Mouse (Mus musculus) stomach, embryonic 14.5 days (tissue): Measurements from ENCODE around the gene T2. TPM values are rescaled to one million over a fixed set of nuclear protein-coding genes. Genes with fewer than 3 reads are reported as not detected.
"Not testable (repeated sequence)": the region's sequence is repeated elsewhere in the genome, so short reads cannot be mapped to it uniquely, and the experiment has no call there.

ENCODE experiments used
- ATAC-seq: fragments of 200-750 bp; cut with Nextera tagmentation; 2 replicates; pipeline ENCODE4 v1.8.0; 2017; ENCODE audit warnings: low read depth, moderate TSS enrichment; ENCODE audit not compliant: insufficient number of reproducible peaks, insufficient read depth, low FRiP score
- H3K27ac ChIP-seq: fragments of 300-500 bp; sonication (generic); 2 replicates; pipeline ENCODE4 v1.5.1; 2014; ENCODE audit warnings: mild to moderate bottlenecking, low read length, moderate library complexity, mixed read lengths
- H3K27me3 ChIP-seq: fragments of 300-500 bp; sonication (generic); 2 replicates; pipeline ENCODE4 v1.6.1; 2014; ENCODE audit warnings: low read length, control low read depth, mixed read lengths; ENCODE audit not compliant: control insufficient read depth, insufficient read depth
- H3K36me3 ChIP-seq: fragments of 300-500 bp; sonication (generic); 2 replicates; pipeline ENCODE4 v1.6.1; 2014; ENCODE audit warnings: mild to moderate bottlenecking, control low read depth, low read length, moderate library complexity, mixed read lengths; ENCODE audit not compliant: control insufficient read depth, insufficient read depth
- H3K4me1 ChIP-seq: fragments of 300-500 bp; sonication (generic); 2 replicates; pipeline ENCODE4 v1.6.1; 2014; ENCODE audit warnings: low read length, control low read depth, mixed read lengths; ENCODE audit not compliant: control insufficient read depth, insufficient read depth
- H3K4me2 ChIP-seq: fragments of 300-500 bp; sonication (generic); replicated peaks from 2 replicates; pipeline ENCODE4 v1.6.1; 2014; ENCODE audit warnings: low read depth, low read length, control low read depth
- H3K4me3 ChIP-seq: fragments of 300-500 bp; sonication (generic); 2 replicates; pipeline ENCODE4 v1.5.1; 2014; ENCODE audit warnings: low read depth, low read length, control low read depth
- H3K9ac ChIP-seq: fragments of 300-500 bp; sonication (generic); replicated peaks from 2 replicates; pipeline ENCODE4 v1.6.1; 2014; ENCODE audit warnings: low read depth, mild to moderate bottlenecking, control low read depth, low read length, moderate library complexity, mixed read lengths
- H3K9me3 ChIP-seq: fragments of 300-500 bp; sonication (generic); 2 replicates; pipeline ENCODE4 v1.6.1; 2016; ENCODE audit warnings: low read depth, low read length, control low read depth; ENCODE audit not compliant: control insufficient read depth
- WGBS: fragments of 180-500 bp; shearing (Covaris S2); extraction: QIAGEN DNeasy Blood & Tissue Kit; methylation state at CpG from one replicate; pipeline ENCODE4 v1.1.7; 2014; 5-methylcytosine and 5-hydroxymethylcytosine counted together
- polyA plus RNA-seq: library from polyadenylated mRNA; unstranded; fragments of >200 nt; fragmentation: Nextera tagmentation; extraction: Ambion mirVana; gene quantifications from 2 replicates; pipeline ENCODE4 v1.2.1, GENCODE M21; 2014

T2 gene
- polyA plus RNA-seq, 1 experiment from 2014 or later: 0.88 TPM

DNA sequence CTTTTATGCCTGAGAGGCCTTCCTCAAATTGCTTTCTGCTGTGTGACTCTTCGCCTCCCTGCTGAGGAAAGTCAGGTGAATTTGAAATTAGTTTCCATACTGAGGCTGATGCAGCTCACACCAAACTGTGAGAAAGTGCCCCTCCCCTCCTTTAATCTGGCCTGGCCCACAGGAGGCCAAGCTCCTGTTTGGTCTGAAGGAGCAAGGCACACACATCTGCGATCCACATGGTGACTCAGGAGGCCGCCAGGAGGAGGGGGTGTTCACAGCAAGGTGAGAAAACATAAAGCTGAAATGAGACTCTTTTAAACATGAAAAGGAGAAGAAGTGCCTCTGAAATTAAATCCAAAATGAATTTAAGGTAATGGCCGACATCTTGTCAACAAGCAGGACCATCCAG lies 40.6 kb downstream of the T2 start:
- WGBS: 55% methylated on average over 4 of the region's 4 CpGs
- ATAC-seq: no peak
- H3K27me3 ChIP-seq: no peaks in the 10 kb centered on the region

DNA sequence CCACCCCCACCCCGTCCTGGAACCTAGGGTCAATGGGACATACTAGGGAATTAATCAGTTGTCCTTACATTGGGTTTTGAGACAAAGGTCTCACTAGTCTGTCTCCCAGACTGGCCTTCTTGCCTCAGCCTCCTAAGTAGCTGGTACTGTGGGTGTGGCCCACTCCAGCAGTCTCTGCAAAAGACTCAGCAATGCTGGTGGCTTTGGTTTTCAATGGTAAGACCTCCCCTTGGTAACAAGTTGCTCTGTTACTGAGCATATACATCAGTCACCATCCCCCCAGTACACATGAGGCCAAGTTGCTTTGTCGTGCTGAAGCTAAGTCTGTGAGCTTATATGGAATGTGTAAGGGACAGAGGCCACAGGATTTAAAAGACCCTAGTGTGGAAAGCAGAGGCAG lies 42.2 kb downstream of the T2 start:
- H3K36me3 ChIP-seq: no peaks in the 10 kb centered on the region
- H3K4me1 ChIP-seq: no peaks in the 10 kb centered on the region
- no peak overlapping the region for H3K27ac ChIP-seq
- H3K9me3 ChIP-seq: no peaks in the 10 kb centered on the region
- no peak for ATAC-seq
- no peak overlapping the region for H3K9ac ChIP-seq
- H3K4me2 ChIP-seq: no peak overlapping the region
- WGBS: 54% methylated on average over 2 of the region's 2 CpGs
- H3K27me3 ChIP-seq: no peaks in the 10 kb centered on the region
- no peak overlapping the region for H3K4me3 ChIP-seq

More for the DNA sequence above, 40.6 kb downstream of the T2 start:
- Histone ChIP-seq H3K9ac (no peak overlapping the region), H3K9me3 (no peaks in the 10 kb centered on the region), H3K4me2 (no peak overlapping the region), H3K4me3 (no peak overlapping the region), H3K27ac (no peak overlapping the region), H3K36me3 (no peaks in the 10 kb centered on the region), H3K4me1 (no peaks in the 10 kb centered on the region)

DNA sequence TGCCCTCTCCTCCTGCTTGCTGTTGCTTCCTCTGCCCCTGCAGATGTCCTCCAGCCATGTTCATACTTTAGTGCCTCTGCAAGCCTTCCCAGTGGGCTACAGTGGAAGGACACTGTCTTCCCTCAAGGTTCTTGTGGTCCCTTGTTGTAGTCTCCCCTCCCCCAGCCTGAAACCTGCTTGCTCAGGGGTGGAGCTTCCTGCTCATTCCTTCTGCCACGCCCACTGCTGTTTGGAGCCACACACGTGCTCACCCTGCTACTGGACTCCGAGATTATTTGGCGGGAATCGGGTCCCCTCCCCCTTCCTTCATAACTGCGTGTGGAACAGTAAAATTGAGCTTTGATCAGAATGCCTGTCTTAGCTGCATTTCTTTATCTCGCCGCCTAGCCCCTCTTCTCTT lies 48.1 kb downstream of the T2 start:
- ATAC-seq, H3K9me3 ChIP-seq, H3K4me1 ChIP-seq, H3K4me2 ChIP-seq, H3K27ac ChIP-seq, H3K9ac ChIP-seq, H3K4me3 ChIP-seq, H3K27me3 ChIP-seq, H3K36me3 ChIP-seq: not testable (repeated sequence)
- WGBS: 58% methylated on average over 8 of the region's 8 CpGs

DNA sequence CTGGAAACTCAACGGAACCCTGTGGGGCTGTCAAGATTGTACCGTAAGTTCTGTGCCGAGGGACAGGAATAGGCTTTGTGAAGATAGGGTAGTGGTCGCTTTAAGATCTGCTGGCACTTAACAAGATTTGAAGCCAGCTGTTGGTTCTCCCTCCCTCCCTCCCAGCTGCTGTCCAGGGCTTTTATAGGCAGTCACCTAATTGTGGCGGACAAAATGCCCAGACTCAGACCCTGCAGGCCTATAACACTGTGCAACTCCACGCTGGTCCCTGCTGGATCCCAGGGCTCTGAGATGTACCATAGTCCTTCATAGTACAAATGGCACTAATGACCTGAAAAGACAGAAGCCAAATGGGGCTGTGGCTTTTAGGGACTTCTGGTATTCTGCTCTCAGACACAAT lies 50.5 kb downstream of the T2 start:
- H3K9ac ChIP-seq: no peak overlapping the region
- ATAC-seq: no peak
- no peaks in the 10 kb centered on the region for H3K9me3 ChIP-seq
- WGBS: 53% methylated on average over 6 of the region's 6 CpGs
- no peak overlapping the region for H3K4me2 ChIP-seq
- no peaks in the 10 kb centered on the region for H3K36me3 ChIP-seq
- H3K4me3 ChIP-seq: no peak overlapping the region
- no peaks in the 10 kb centered on the region for H3K4me1 ChIP-seq
- no peaks in the 10 kb centered on the region for H3K27me3 ChIP-seq
- H3K27ac ChIP-seq: no peak overlapping the region

DNA sequence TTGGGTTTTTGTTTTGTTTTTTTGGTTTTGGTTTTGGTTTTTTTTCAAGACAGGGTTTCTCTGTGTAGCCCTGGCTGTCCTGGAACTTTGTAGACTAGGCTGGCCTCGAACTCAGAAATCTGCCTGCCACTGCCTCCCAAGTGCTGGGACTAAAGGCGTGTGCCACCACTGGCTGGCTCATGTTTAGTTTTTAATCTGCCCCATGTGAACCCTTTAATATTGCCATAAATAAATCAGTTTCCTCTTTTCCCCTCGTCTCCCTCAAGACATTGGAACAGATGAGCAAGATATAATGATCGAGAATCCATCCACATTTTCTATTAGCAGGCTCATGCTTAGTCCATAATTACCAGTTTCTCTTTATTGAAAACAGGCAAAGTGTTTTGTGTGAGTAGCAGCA lies 52.2 kb downstream of the T2 start:
- not testable (repeated sequence) for H3K4me3 ChIP-seq, H3K9ac ChIP-seq, H3K27me3 ChIP-seq, H3K4me1 ChIP-seq, H3K27ac ChIP-seq, H3K4me2 ChIP-seq, ATAC-seq, H3K36me3 ChIP-seq, H3K9me3 ChIP-seq
- 64% methylated on average over 4 of the region's 4 CpGs for WGBS

DNA sequence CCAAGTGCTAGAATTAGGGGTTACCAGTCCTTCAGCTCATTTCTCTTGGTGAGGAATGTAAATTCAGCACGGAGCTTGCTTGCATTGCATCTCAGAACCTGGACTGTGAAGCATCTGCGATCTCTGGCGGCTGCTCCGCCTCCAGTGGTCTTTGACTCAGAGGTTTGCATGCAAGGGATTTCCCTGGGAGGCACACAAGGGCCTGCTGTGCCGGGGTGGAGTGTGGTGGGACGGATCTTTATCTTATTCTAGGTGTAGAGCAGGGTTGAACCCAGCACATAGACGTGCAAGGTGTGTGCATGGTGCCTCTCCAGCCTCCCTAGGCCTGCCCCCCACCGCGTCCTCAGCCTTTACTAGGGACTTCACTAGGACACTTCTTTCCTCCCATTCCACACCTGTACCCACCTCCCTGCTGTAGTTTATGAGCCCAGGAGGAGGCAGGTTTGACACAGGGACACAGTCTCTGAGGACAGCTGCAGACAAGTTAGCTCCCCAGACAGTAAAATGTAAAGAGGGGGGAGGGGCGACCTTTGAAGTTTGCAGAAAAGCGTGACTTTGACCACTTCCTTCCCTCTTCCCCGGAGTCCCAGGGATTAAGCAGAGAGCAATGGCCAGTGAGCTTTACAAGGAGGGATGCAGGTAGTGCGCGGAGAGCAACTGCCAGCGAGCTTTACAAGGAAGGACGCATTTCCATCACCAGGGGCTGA lies 53.0 kb downstream of the T2 start:
- Histone ChIP-seq H3K9me3 (no peaks in the 10 kb centered on the region), H3K4me2 (no peak overlapping the region), H3K36me3 (no peaks in the 10 kb centered on the region), H3K4me3 (no peak overlapping the region), H3K27ac (no peak overlapping the region), H3K4me1 (no peaks in the 10 kb centered on the region), H3K9ac (no peak overlapping the region), H3K27me3 (no peaks in the 10 kb centered on the region)
- 5% methylated on average over 16 of the region's 16 CpGs for WGBS
- ATAC-seq: no peak

DNA sequence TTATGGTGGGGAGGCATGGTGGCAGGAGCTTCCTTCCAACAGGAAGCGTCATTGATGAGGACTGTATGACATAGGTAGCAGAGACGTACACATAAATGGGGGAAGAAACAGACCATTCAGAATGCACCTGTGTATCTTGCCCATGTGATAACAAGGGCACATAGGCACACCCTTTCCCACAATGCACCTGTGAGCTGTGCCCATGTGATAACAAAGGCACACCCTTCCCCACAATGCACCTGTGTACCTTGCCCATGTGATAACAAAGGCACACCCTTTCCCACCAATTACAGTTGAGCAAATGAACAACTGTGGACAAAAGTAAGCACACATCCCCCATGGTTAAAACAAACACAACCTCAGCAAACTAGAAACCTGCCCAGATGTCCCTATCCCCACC lies 54.5 kb downstream of the T2 start:
- no peak overlapping the region for H3K27ac ChIP-seq
- 87% methylated on average over 2 of the region's 2 CpGs for WGBS
- H3K4me3 ChIP-seq: no peak overlapping the region
- no peak overlapping the region for H3K4me2 ChIP-seq
- ATAC-seq: 0 out of 2 replicates have a peak, but pooled peaks have one; percentile 12
- H3K36me3 ChIP-seq: no peaks in the 10 kb centered on the region
- H3K9ac ChIP-seq: no peak overlapping the region
- no peaks in the 10 kb centered on the region for H3K9me3 ChIP-seq
- no peaks in the 10 kb centered on the region for H3K4me1 ChIP-seq
- H3K27me3 ChIP-seq: no peaks in the 10 kb centered on the region

DNA sequence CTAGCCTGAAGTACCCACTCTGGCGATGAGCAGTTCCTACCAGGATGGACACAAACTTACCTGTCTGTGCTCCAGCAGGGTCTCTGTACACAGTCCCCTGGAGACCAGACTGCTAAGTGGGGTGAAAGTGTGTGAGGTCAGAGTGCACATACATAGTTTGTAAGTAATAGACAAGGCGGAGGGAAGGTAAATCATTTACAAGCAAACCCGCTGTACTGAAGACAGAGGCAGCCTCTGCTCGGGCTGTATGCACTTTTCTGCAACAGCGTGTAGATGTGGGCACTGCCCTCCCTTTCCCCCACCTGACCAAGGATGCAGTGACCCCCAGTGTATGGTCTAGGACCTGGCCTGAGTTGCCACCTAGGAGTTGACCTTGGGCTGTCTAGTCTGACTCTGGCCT lies 57.9 kb downstream of the T2 start:
- Histone ChIP-seq H3K36me3 (no peaks in the 10 kb centered on the region), H3K4me3 (no peak overlapping the region), H3K27me3 (no peaks in the 10 kb centered on the region), H3K4me2 (no peak overlapping the region), H3K4me1 (0 out of 2 replicates have a peak, but pooled peaks cover 6% of the 10 kb centered on the region), H3K9ac (no peak overlapping the region), H3K27ac (no peak overlapping the region), H3K9me3 (no peaks in the 10 kb centered on the region)
- 51% methylated on average over 5 of the region's 5 CpGs for WGBS
- no peak for ATAC-seq

DNA sequence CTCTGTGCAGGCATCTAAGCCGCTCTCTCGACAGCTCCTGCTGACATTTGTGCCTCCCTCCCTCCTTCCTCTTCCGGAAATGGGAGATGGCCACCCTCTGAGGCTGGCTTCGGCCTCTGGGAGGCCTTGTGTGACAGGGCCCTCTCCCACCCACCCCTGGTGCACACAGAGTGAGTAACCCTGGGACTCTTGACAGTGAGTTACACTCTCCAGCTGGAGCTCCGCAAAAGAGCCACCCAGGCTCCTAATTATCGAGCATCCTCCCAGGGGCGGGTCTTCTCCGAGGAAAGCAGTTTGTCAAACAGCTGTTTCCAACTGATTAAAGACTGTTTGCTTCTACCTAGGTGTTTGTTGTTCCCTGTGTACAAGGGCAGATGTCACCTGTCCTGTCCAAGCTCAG lies 59.7 kb downstream of the T2 start:
- 13% methylated on average over 8 of the region's 8 CpGs for WGBS
- ATAC-seq: no peak
- no peak overlapping the region for H3K4me3 ChIP-seq
- no peaks in the 10 kb centered on the region for H3K36me3 ChIP-seq
- no peaks in the 10 kb centered on the region for H3K27me3 ChIP-seq
- no peak overlapping the region for H3K27ac ChIP-seq
- no peak overlapping the region for H3K4me2 ChIP-seq
- H3K9ac ChIP-seq: no peak overlapping the region
- 0 out of 2 replicates have a peak, but pooled peaks cover 6% of the 10 kb centered on the region for H3K4me1 ChIP-seq
- H3K9me3 ChIP-seq: no peaks in the 10 kb centered on the region
